Mouse (Mus musculus) cerebellum, adult 2 months (tissue): ENCODE results near the gene Gm42674.

Source experiments
- CTCF ChIP-seq: fragments of 200-500 bp; IDR thresholded peaks from 2 replicates; pipeline ENCODE4 v1.5.1; 2011; ENCODE audit warnings: low read depth, mild to moderate bottlenecking, control low read depth, low read length, moderate library complexity, borderline replicate concordance; ENCODE audit not compliant: insufficient read depth
- POLR2A ChIP-seq: fragments of 200-500 bp; IDR thresholded peaks from 2 replicates; pipeline ENCODE4 v1.6.1; 2011; ENCODE audit warnings: low read length, control low read depth, borderline replicate concordance; ENCODE audit not compliant: insufficient read depth

DNA sequence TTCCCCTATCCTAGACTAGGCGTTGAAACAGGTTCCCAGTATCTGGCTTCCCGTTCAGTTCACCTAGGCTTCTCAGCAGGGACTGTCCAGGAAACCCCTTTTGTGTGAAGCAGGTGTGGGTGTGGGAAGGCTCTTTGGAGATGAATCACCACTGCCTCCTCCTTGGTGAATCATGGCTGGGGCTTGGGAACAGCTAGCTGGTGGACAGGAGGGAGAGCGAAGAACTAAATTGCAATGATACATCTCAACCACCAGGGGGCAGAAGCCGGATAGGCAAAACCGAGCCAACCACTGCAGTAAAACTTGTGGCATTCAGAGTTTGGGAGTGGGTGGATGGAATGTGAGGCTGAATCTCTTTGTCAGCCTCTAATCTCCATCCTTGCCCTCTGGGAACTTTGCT lies 16.1 kb upstream of the Gm42674 start:
- peak; percentile 63 for TF ChIP-seq CTCF
- no peak for TF ChIP-seq POLR2A
